Mouse (Mus musculus): ENCODE measurements around the gene Zfp706. TPM values are rescaled to one million over a fixed set of nuclear protein-coding genes. Genes with fewer than 3 reads are reported as not detected.
A peak's percentile ranks its signal among the peaks of the same experiment; 100 is the strongest.

Gene Zfp706
- polyA plus RNA-seq, 1 experiment from 2014 or later: 439 TPM

DNA sequence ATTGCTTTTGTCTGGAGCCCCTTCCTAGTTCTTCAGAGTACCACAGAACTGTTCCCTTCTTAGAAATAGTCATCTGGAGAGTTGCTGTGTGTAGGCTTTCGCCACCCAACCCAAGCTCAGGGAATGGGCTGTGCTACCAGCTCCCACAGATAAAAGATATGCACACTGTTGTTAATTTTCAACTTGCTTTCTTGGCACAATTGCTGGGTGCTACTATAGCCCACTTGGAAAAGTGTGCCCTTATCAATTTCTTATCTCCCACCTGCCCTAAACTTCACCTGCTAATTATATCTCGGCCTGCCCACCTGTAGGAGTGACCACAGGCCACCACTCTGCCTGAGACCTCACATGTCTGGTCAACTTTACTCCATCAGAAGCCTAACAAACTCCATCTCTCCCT lies 26.6 kb upstream of the Zfp706 start:
- ATAC-seq (ENCODE audit: low FRiP score, low read depth): no peak
- H3K9ac ChIP-seq (replicated peaks): no peak overlapping the region
- H3K27me3 ChIP-seq: no peaks in the 10 kb centered on the region
- no peak overlapping the region for H3K4me3 ChIP-seq
- H3K36me3 ChIP-seq: no peaks in the 10 kb centered on the region
- no peaks in the 10 kb centered on the region for H3K9me3 ChIP-seq
- no peak overlapping the region for H3K4me2 ChIP-seq (replicated peaks)
- 90% methylated on average over 2 of the region's 2 CpGs for WGBS
- H3K4me1 ChIP-seq: no peaks in the 10 kb centered on the region; the same call in 1 of the 2 replicates
- no peak overlapping the region for H3K27ac ChIP-seq (replicated peaks)

DNA sequence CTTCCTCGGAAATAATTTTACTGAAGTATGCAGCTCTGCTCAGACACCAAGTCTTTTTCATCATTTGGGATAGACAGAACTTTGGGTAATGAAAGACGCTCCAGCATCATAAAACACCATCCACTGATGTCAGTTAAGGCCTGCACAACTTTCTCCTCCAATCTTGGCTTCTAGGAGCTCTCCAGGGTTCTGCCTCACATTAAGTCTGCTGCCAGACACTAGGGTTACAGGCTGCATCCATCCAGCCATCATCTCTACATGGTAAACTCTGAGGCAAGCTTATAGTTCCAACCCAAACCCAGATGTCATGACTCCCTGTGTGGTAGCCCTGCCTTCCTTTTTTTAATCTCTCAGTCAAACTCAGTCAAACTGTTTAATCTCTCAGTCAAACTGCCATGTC lies 25.9 kb upstream of the Zfp706 start:
- no peaks in the 10 kb centered on the region for H3K36me3 ChIP-seq
- 90% methylated on average over 2 of the region's 2 CpGs for whole genome bisulfite sequencing
- H3K9me3 ChIP-seq: no peaks in the 10 kb centered on the region

DNA sequence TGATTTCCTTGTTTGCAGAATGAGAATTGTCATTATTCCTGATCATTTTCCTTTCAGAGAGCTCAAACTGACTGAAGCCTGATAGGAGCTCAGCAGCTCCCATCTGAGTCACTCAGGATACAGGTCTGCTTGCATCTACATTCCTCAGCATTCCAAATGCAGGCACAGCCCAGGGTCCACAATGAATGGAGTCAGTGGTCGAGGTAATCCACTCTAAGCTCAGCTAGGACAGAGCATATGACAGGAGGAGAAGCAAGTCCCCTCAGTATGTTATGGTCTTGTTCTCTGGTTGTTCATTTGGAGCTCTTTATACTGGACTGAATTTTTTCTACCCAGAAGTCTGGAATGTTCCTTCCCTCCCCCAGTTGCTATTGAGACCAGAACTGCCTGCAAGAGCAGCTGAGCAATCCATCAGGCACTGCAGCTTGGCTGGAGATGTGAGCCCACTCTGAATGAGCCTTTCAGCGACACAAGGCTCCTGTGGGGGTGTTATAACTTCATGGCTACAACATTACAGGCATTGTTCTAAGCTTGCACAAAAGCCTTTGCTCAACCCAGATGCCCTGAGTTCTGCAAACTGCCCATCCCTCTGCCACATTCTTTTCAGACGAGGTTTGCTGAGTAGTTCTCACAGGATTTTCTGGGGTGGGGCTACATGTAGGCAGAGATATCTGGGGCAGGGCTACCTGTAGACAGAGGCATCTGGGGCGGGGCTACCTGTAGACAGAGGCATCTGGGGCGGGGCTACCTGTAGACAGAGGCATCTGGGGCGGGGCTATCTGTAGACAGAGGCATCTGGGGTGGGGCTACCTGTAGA lies 24.0 kb upstream of the Zfp706 start:
- ATAC-seq (ENCODE audit: low FRiP score, low read depth): no peak
- no peaks in the 10 kb centered on the region for H3K9me3 ChIP-seq
- no peaks in the 10 kb centered on the region for H3K4me1 ChIP-seq
- H3K4me2 ChIP-seq (replicated peaks): no peak overlapping the region
- 47% methylated on average over 6 of the region's 6 CpGs for WGBS
- no peak overlapping the region for H3K27ac ChIP-seq (replicated peaks)
- H3K4me3 ChIP-seq: no peak overlapping the region
- no peaks in the 10 kb centered on the region for H3K36me3 ChIP-seq
- H3K9ac ChIP-seq (replicated peaks): no peak overlapping the region
- no peaks in the 10 kb centered on the region for H3K27me3 ChIP-seq

More for the DNA sequence above, 25.9 kb upstream of the Zfp706 start:
- H3K4me1 ChIP-seq: no peaks in the 10 kb centered on the region; the same call in 1 of the 2 replicates
- no peak overlapping the region for H3K4me2 ChIP-seq (replicated peaks)
- ATAC-seq (ENCODE audit: low FRiP score, low read depth): no peak
- H3K27me3 ChIP-seq: no peaks in the 10 kb centered on the region
- H3K4me3 ChIP-seq: no peak overlapping the region
- H3K9ac ChIP-seq (replicated peaks): no peak overlapping the region
- no peak overlapping the region for H3K27ac ChIP-seq (replicated peaks)

DNA sequence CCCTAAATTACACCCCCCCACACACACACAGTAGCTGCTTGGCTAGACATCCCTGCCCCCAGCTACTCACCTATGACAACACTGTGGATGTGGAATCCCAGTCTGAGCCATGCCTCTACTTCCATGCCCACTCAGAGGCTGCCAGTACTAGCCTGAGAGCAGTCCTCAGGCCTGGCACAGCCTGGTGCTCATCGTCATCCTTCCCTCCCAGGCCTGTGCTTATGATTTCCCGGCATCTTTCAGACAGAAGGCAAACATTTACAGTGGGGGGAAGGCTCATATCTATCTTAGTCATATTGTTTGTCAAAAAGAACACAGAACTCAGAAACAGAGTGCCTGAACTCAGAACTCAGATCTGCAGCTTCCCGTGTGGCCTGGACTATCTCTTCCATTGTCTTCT lies 23.4 kb upstream of the Zfp706 start:
- Histone ChIP-seq H3K4me2 (replicated peaks) (no peak overlapping the region), H3K27me3 (no peaks in the 10 kb centered on the region), H3K36me3 (no peaks in the 10 kb centered on the region), H3K9me3 (no peaks in the 10 kb centered on the region), H3K4me3 (no peak overlapping the region), H3K27ac (replicated peaks) (no peak overlapping the region), H3K4me1 (no peaks in the 10 kb centered on the region), H3K9ac (replicated peaks) (no peak overlapping the region)
- ATAC-seq (ENCODE audit: low FRiP score, low read depth): no peak
- WGBS: 86% methylated on average over 3 of the region's 3 CpGs

DNA sequence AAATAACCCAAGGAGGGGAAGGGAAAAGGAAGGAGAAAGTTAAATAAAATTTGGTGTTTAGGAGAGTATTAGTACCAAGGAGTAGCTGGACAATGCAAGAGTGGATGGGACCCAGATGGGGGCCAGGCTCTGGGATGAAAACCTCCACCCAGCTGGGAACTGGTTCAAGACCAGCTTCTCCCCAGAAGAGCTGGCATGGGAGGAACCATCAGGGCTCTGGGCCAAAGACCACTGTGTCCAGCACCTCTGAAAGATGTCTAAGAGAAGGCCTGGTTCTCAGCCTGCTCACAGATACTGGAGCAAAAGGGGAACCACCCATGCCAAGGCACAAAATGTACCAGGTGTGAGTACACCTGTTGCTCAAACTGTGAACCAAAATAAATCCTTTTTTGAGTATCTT lies 20.4 kb upstream of the Zfp706 start:
- no peak for ATAC-seq (ENCODE audit: low FRiP score, low read depth)

DNA sequence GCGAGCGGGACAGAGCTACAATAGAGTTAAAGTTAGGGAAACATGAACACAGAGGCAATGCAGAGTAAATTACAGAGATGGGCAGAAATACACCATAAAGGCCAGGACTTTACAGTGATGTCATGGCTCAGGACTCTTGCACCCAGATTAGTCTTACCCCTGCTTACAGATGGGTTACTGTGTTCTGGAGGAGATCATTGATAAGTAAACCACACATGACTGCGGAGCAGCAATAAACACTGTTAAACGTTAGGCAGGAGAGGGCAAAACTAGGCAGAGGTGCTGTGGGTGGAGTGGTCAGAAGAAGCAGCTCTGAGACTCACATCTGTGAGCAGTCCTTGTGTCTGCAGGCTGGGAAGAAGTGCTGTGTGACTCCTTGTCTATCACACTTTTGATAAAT lies 18.9 kb upstream of the Zfp706 start:
- Histone ChIP-seq H3K27ac (replicated peaks) (no peak overlapping the region), H3K4me1 (no peaks in the 10 kb centered on the region), H3K9me3 (no peaks in the 10 kb centered on the region), H3K9ac (replicated peaks) (no peak overlapping the region), H3K36me3 (no peaks in the 10 kb centered on the region), H3K4me3 (no peak overlapping the region), H3K27me3 (no peaks in the 10 kb centered on the region), H3K4me2 (replicated peaks) (no peak overlapping the region)
- no peak for ATAC-seq (ENCODE audit: low FRiP score, low read depth)
- 89% methylated on average over 4 of the region's 4 CpGs for WGBS

More for the DNA sequence above, 20.4 kb upstream of the Zfp706 start:
- Histone ChIP-seq H3K27ac (replicated peaks) (no peak overlapping the region), H3K4me1 (no peaks in the 10 kb centered on the region), H3K9ac (replicated peaks) (no peak overlapping the region), H3K27me3 (no peaks in the 10 kb centered on the region), H3K9me3 (no peaks in the 10 kb centered on the region), H3K4me3 (no peak overlapping the region), H3K4me2 (replicated peaks) (no peak overlapping the region), H3K36me3 (no peaks in the 10 kb centered on the region)

DNA sequence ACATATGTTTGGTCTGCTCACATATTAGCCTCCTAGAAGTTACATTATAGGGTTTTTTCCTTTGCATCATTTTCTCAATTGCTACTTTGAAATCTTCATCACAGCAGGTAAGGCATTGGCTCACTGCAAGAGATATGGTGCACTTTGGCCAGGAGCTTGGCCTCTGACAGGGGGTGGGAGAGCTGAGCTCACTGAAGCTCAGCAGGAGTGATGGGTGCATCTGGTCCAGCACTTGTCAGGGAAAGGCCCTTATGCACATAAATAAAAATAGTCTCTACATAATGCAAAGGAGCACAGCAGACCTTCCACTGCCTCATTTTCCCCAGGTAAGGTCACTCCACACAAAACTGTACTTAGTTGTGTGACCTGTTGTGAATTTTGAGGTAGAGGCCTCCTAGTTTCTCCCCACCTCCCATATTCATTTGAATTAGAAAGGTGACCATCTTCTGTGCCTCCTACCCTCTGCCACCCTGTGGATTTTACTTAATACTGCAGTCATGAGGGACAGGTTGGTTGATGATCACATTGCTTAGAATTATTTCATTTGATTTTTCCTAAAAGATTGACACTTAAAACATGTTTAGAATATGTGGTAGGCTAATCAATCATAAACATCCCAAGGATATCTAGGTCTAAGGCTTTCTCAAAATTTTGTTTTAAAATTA lies 13.1 kb upstream of the Zfp706 start:
- H3K36me3 ChIP-seq: no peaks in the 10 kb centered on the region
- H3K27me3 ChIP-seq: no peaks in the 10 kb centered on the region
- no peak for ATAC-seq (ENCODE audit: low FRiP score, low read depth)
- H3K4me1 ChIP-seq: no peaks in the 10 kb centered on the region
- H3K27ac ChIP-seq (replicated peaks): no peak overlapping the region
- no peak overlapping the region for H3K4me3 ChIP-seq
- H3K9me3 ChIP-seq: no peaks in the 10 kb centered on the region
- H3K4me2 ChIP-seq (replicated peaks): no peak overlapping the region
- H3K9ac ChIP-seq (replicated peaks): no peak overlapping the region

DNA sequence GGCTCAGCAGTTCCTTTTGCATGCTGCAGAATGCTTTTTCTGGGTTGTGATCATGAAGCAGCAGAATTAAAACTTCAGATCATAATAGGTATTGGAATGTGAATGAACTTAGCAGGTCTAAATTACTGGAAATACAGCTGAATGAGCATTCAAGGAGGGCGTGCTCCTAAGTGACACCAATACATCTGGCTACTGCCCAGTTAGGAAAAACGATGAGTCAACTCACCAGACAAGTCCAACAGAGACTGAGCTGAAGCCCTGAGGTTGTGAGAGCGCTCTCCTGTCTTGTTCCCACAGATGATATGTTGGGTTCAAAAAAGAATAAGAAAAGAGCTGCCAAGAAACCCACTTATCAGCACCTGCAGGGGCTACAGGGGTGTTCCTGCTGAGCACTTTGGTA lies 11.9 kb upstream of the Zfp706 start:
- Histone ChIP-seq H3K9me3 (no peaks in the 10 kb centered on the region), H3K27ac (replicated peaks) (no peak overlapping the region), H3K9ac (replicated peaks) (no peak overlapping the region), H3K4me1 (no peaks in the 10 kb centered on the region), H3K27me3 (no peaks in the 10 kb centered on the region), H3K4me3 (no peak overlapping the region), H3K36me3 (no peaks in the 10 kb centered on the region), H3K4me2 (replicated peaks) (no peak overlapping the region)
- no peak for ATAC-seq (ENCODE audit: low FRiP score, low read depth)
- 86% methylated on average over 3 of the region's 3 CpGs for WGBS

DNA sequence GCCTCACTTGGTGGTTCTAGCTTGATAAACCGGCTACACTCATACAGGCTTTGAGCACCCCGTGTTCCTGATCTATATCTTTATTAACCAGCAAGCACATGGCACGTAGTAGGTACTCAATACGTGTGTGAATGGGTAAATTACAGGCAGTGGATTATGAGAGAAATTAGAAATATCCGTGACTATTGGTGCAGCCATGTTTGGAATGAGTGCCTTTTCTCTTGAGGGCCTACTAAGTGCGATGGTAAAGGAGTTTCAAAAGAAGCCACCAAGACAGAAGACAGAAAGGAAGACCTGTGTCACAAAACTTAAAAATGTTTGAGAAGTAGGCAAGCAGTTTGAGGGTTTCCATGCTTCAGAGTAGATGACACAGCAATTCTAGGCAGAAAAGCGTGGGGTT lies 4.3 kb upstream of the Zfp706 start:
- Histone ChIP-seq H3K9me3 (no peaks in the 10 kb centered on the region), H3K27ac (replicated peaks) (no peak overlapping the region), H3K4me1 (peaks cover 6% of the 10 kb centered on the region), H3K36me3 (no peaks in the 10 kb centered on the region), H3K9ac (replicated peaks) (no peak overlapping the region), H3K27me3 (no peaks in the 10 kb centered on the region), H3K4me2 (replicated peaks) (no peak overlapping the region), H3K4me3 (no peak overlapping the region)
- WGBS: 93% methylated on average over 7 of the region's 7 CpGs
- ATAC-seq (ENCODE audit: low FRiP score, low read depth): no peak

DNA sequence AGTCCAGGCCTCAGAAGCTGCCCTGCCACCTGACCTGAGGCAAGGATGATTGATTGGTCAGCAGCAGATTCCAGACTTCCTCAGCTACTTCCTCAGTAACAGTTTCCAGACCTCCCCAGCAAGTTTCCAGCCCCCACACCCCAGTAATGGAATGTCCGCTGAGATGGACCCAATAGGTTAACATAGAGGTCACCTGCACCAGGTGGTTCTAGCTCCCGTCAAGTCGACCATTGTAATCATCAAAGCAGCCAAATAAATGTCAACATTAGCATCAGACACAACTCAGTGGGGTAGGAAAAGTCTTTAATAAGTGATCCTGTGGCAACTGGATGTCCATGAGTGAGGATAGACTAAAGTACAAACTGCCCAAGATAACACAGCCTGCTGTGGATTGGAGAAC lies 3.7 kb upstream of the Zfp706 start:
- Histone ChIP-seq H3K27ac (replicated peaks) (no peak overlapping the region), H3K4me2 (replicated peaks) (no peak overlapping the region), H3K36me3 (no peaks in the 10 kb centered on the region), H3K4me1 (peaks cover 6% of the 10 kb centered on the region), H3K27me3 (no peaks in the 10 kb centered on the region), H3K9ac (replicated peaks) (no peak overlapping the region), H3K4me3 (no peak overlapping the region), H3K9me3 (no peaks in the 10 kb centered on the region)
- no peak for ATAC-seq (ENCODE audit: low FRiP score, low read depth)
- 80% methylated on average over 3 of the region's 3 CpGs for WGBS

DNA sequence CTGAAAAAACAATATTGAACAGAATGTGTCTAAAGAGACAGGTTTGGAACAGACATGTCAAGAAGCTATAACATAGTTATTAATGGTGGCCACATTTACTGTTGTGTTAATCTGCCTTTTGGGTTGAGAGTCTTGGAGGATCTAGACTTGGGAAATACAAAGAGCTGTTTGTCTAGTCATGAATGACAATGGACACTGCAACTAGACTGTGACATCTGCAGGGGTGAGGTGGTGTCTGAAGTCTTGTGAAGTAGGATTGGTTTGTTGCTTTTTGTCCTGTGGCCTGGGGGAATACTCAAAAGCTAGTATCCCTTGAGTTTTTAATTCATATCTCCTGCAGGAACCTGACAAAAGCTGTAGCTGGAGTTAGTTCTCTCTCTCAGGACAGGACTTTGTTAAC lies 973 bp upstream of the Zfp706 start:
- no peak for ATAC-seq (ENCODE audit: low FRiP score, low read depth)
- Histone ChIP-seq H3K4me1 (peaks cover 24% of the 10 kb centered on the region), H3K36me3 (0 out of 2 replicates have a peak, but pooled peaks cover 3% of the 10 kb centered on the region), H3K4me3 (no peak overlapping the region), H3K4me2 (replicated peaks) (no peak overlapping the region), H3K27ac (replicated peaks) (no peak overlapping the region), H3K9ac (replicated peaks) (no peak overlapping the region), H3K9me3 (no peaks in the 10 kb centered on the region), H3K27me3 (no peaks in the 10 kb centered on the region)

DNA sequence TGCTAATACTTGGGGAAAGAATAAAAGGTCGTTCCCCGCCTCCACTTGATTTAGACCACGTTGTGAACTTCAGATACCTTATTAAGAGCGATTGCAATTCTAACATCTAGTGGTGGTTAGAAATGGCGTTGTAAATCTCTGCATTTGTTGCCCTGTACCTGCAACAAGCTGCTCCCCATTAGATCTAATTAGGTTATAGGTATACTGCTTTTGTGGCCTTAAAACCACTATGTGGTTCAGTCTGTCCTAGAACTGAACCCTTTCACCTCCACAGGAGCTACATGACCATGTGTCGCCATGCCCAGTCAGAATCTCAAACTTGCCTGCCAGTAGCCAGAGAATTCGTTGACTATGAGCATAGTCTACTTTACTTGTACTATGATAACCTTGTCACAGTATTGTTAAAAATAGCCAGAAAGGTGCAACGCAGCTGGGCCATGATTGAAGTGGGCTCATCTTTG lies 416 bp upstream of the Zfp706 start:
- ATAC-seq (ENCODE audit: low FRiP score, low read depth): no peak
- Histone ChIP-seq H3K27ac (replicated peaks) (peak overlapping the region; percentile 96), H3K9ac (replicated peaks) (peak overlapping the region; percentile 97), H3K4me2 (replicated peaks) (peak overlapping the region; percentile 64), H3K27me3 (no peaks in the 10 kb centered on the region), H3K4me1 (peaks cover 24% of the 10 kb centered on the region), H3K4me3 (peak overlapping the region; percentile 95), H3K9me3 (no peaks in the 10 kb centered on the region), H3K36me3 (peaks cover 9% of the 10 kb centered on the region)
- WGBS: 27% methylated on average over 8 of the region's 8 CpGs
